Mouse (Mus musculus) liver, embryonic 14.5 days (tissue): ENCODE results near the gene Eif4g2.

ENCODE experiments used
- CTCF ChIP-seq: IDR thresholded peaks from 2 replicates; pipeline ENCODE4 v1.5.1; 2016; ENCODE audit warnings: antibody characterized with exemption, low read depth, control low read depth
- EP300 ChIP-seq: IDR thresholded peaks from 2 replicates; pipeline ENCODE4 v1.6.1; 2016; ENCODE audit warnings: antibody characterized with exemption, low read depth

GRCm38 (mm10) chr7:111084443-111084842 lies 1.6 kb upstream of the Eif4g2 start:
- TF ChIP-seq CTCF (0 out of 2 replicates have a peak, but pooled peaks have one; percentile 14), EP300 (no peak)
